Mouse (Mus musculus) lung, postnatal 25 days (tissue): ENCODE measurements at regions not wholly inside any gene's neighbourhood (a gene's known extent, or its start where the extent isn't known, plus 50 kb on each side); places are given as distances from the start of the nearest gene placed in this dataset.
A peak's percentile ranks its signal among the peaks of the same experiment; 100 is the strongest.

Experiments used
- DNase-seq: peaks from one replicate; pipeline ENCODE4 v3.0.0; 2022; ENCODE audit warnings: low spot score

GRCm38 (mm10) chr2:167878255-167878865 lies 53.5 kb upstream of the Ptpn1 start:
- DNase-seq, result no peak

GRCm38 (mm10) chr2:167877254-167877870 lies 54.5 kb upstream of the Ptpn1 start:
- no peak for DNase-seq

- no peak for DNase-seq
Observed at GRCm38 (mm10) chr2:167872507-167872906, 59.4 kb upstream of the Ptpn1 start.

GRCm38 (mm10) chr2:167870153-167870552 lies 61.7 kb upstream of the Ptpn1 start:
- DNase-seq, result no peak

GRCm38 (mm10) chr2:167866751-167867150 lies 65.1 kb upstream of the Ptpn1 start:
- peak; percentile 89 for DNase-seq

- DNase-seq, result no peak
Observed at GRCm38 (mm10) chr2:167865525-167865924, 66.3 kb upstream of the Ptpn1 start.

- DNase-seq, result no peak
Observed at GRCm38 (mm10) chr2:167864672-167865071, 67.2 kb upstream of the Ptpn1 start.

- peak; percentile 74 for DNase-seq
Observed at GRCm38 (mm10) chr2:167864228-167864627, 67.6 kb upstream of the Ptpn1 start.

- no peak for DNase-seq
Observed at GRCm38 (mm10) chr2:167863616-167864015, 68.2 kb upstream of the Ptpn1 start.

GRCm38 (mm10) chr2:167861178-167861520 lies 70.7 kb upstream of the Ptpn1 start:
- no peak for DNase-seq

- DNase-seq, result peak; percentile 94
Observed at GRCm38 (mm10) chr2:167860457-167861177, 71.2 kb upstream of the Ptpn1 start.

GRCm38 (mm10) chr2:167859575-167859974 lies 72.3 kb upstream of the Ptpn1 start:
- DNase-seq, result no peak

GRCm38 (mm10) chr2:167858346-167858745 lies 73.5 kb upstream of the Ptpn1 start:
- no peak for DNase-seq

GRCm38 (mm10) chr2:167857911-167858310 lies 73.9 kb upstream of the Ptpn1 start:
- no peak for DNase-seq

GRCm38 (mm10) chr2:167856920-167857475 lies 74.9 kb upstream of the Ptpn1 start:
- peak; percentile 73 for DNase-seq

GRCm38 (mm10) chr2:167856020-167856419 lies 75.8 kb upstream of the Ptpn1 start:
- DNase-seq, result no peak

GRCm38 (mm10) chr2:167854060-167854459 lies 77.8 kb upstream of the Ptpn1 start:
- no peak for DNase-seq

- DNase-seq, result no peak
Observed at GRCm38 (mm10) chr2:167853411-167853821, 78.4 kb upstream of the Ptpn1 start.

GRCm38 (mm10) chr2:167852582-167852981 lies 79.3 kb upstream of the Ptpn1 start:
- no peak for DNase-seq

GRCm38 (mm10) chr2:167851216-167851896 lies 80.5 kb upstream of the Ptpn1 start:
- peak; percentile 72 for DNase-seq

- DNase-seq, result no peak
Observed at GRCm38 (mm10) chr2:167849999-167850552, 81.8 kb upstream of the Ptpn1 start.
